Mouse (Mus musculus) hindbrain, embryonic 10.5 days (tissue): ENCODE measurements around the gene Ptchd1. TPM values are rescaled to one million over a fixed set of nuclear protein-coding genes. Genes with fewer than 3 reads are reported as not detected.

Experiments
- DNase-seq: peaks from one replicate; pipeline ENCODE4 v3.0.0-alpha.2; 2017; ENCODE audit warnings: low spot score
- H3K27ac ChIP-seq: fragments of 300-500 bp; sonication (generic); 2 replicates; pipeline ENCODE4 v1.5.1; 2016; ENCODE audit warnings: mild to moderate bottlenecking, moderate library complexity
- H3K27me3 ChIP-seq: fragments of 300-500 bp; sonication (generic); 2 replicates; pipeline ENCODE4 v1.6.1; 2016; ENCODE audit warnings: mild to moderate bottlenecking; ENCODE audit not compliant: poor library complexity, insufficient read depth, severe bottlenecking
- H3K36me3 ChIP-seq: fragments of 300-500 bp; sonication (generic); 2 replicates; pipeline ENCODE4 v1.6.1; 2016; ENCODE audit warnings: mild to moderate bottlenecking, moderate library complexity
- H3K4me1 ChIP-seq: fragments of 300-500 bp; sonication (generic); replicated peaks from 2 replicates; pipeline ENCODE4 v1.6.1; 2016; ENCODE audit warnings: mild to moderate bottlenecking
- H3K4me3 ChIP-seq: fragments of 300-500 bp; sonication (generic); 2 replicates; pipeline ENCODE4 v1.5.1; 2016; ENCODE audit warnings: mild to moderate bottlenecking, moderate library complexity
- H3K9me3 ChIP-seq: fragments of 300-500 bp; sonication (generic); 2 replicates; pipeline ENCODE4 v1.6.1; 2016; ENCODE audit warnings: mild to moderate bottlenecking, moderate library complexity
- WGBS: fragments of 180-500 bp; shearing (Covaris S2); methylation state at CpG from one replicate; pipeline ENCODE4 v1.1.7; 2016; 5-methylcytosine and 5-hydroxymethylcytosine counted together
- polyA plus RNA-seq: library from polyadenylated mRNA; unstranded; fragments of >200 nt; fragmentation: Nextera tagmentation; extraction: Ambion mirVana; gene quantifications from 2 replicates; pipeline ENCODE4 v1.2.1, GENCODE M21; 2016

Ptchd1 gene
- polyA plus RNA-seq, 1 experiment from 2014 or later = 0.59 TPM

GRCm38 (mm10) chrX:155591490-155591889, 32.1 kb downstream of the Ptchd1 start:
- 85% methylated on average over 3 of the region's 3 CpGs for WGBS
- Histone ChIP-seq H3K27ac (no peak overlapping the region), H3K4me3 (no peak overlapping the region), H3K27me3 (no peaks in the 10 kb centered on the region), H3K9me3 (no peaks in the 10 kb centered on the region), H3K36me3 (no peaks in the 10 kb centered on the region), H3K4me1 (no peaks in the 10 kb centered on the region)
- no peak for DNase-seq

DNA sequence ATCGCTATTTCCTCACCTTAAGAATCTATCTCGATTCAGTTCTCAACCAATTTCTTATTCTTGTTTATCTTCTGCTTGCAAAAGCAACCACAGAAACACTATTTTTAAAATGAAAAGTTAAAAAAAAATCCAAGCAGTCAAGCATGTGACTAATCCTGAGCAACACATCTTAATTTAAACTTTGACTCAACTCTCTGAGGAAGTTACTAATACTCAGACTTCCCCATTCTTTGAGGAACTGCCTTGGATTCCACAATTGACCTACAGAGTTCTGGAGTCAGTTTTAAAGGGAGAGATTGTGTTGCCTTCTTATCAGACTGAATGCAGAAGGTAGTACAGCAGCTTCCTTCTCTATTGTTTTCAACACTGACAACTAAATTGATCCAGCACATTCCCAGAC, 39.0 kb downstream of the Ptchd1 start:
- Histone ChIP-seq H3K27ac (no peak overlapping the region), H3K27me3 (no peaks in the 10 kb centered on the region), H3K4me1 (no peaks in the 10 kb centered on the region), H3K4me3 (no peak overlapping the region), H3K9me3 (no peaks in the 10 kb centered on the region), H3K36me3 (no peaks in the 10 kb centered on the region)
- WGBS = 87% methylated on average over 2 of the region's 2 CpGs
- no peak for DNase-seq

- H3K4me3 ChIP-seq = no peak overlapping the region
- no peaks in the 10 kb centered on the region for H3K27me3 ChIP-seq
- H3K9me3 ChIP-seq = no peaks in the 10 kb centered on the region
- no peak overlapping the region for H3K27ac ChIP-seq
- no peak for DNase-seq
- H3K4me1 ChIP-seq = no peaks in the 10 kb centered on the region
- no peaks in the 10 kb centered on the region for H3K36me3 ChIP-seq
These were observed 43.8 kb downstream of the Ptchd1 start for GRCm38 (mm10) chrX:155579791-155580190.

DNA sequence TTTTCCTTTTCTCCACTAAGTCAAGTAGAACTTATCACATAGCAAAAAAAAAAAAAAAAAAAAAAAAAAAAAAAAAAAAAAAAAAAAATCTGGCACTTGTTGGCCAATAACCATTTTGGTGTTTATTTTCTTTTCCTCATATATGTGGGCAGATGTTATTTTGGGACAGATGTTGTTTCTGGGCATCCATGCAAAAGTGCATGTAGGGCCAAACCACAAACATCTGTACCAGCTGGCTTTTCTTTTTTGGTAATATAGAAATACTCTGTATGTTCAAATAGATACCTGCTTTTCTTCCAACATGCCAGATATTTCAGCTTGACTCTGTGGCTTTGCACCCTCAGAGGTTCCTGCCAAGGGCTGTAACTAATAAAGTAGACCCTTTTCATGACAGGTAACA, 51.2 kb downstream of the Ptchd1 start:
- no peak for DNase-seq
- no peaks in the 10 kb centered on the region for H3K4me1 ChIP-seq
- H3K4me3 ChIP-seq = no peak overlapping the region
- H3K27me3 ChIP-seq = no peaks in the 10 kb centered on the region
- H3K36me3 ChIP-seq = no peaks in the 10 kb centered on the region
- no peaks in the 10 kb centered on the region for H3K9me3 ChIP-seq
- no peak overlapping the region for H3K27ac ChIP-seq

DNA sequence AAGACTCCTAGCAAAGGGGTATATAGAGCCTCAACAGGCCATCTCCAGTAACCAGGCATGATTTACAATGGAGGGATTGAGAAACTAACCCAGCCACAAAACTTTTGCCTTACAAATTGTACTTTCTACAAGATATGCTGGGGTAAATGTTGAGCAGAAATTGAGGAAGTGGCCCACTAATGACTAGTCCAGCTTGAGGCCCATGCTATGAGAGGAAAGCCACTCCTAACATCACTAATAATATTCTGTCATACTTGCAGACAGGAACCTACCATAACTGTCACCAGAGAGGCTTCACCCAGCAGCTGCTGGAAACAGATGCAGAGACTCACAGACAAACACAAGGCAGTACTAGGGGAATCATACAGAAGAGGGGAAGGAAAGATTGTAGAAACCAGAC, 79.8 kb downstream of the Ptchd1 start:
- DNase-seq = no peak
- Histone ChIP-seq H3K4me1 (no peaks in the 10 kb centered on the region), H3K9me3 (no peaks in the 10 kb centered on the region), H3K27me3 (no peaks in the 10 kb centered on the region), H3K36me3 (no peaks in the 10 kb centered on the region), H3K4me3 (no peak overlapping the region), H3K27ac (no peak overlapping the region)

Other genes with a start within 250 kb of the Ptchd1 start
- gene Gm15155, start 927 bp upstream of the Ptchd1 start, polyA plus RNA-seq = not detected in 2 replicates